Mouse (Mus musculus): ENCODE data around the gene Sall4. TPM values are rescaled to one million over a fixed set of nuclear protein-coding genes. Genes with fewer than 3 reads are reported as not detected.
"Not testable (repeated sequence)": the region's sequence is repeated elsewhere in the genome, so short reads cannot be mapped to it uniquely, and the experiment has no call there.

Gene Sall4
- polyA plus RNA-seq, 1 experiment from 2014 or later: 1.1 TPM

DNA sequence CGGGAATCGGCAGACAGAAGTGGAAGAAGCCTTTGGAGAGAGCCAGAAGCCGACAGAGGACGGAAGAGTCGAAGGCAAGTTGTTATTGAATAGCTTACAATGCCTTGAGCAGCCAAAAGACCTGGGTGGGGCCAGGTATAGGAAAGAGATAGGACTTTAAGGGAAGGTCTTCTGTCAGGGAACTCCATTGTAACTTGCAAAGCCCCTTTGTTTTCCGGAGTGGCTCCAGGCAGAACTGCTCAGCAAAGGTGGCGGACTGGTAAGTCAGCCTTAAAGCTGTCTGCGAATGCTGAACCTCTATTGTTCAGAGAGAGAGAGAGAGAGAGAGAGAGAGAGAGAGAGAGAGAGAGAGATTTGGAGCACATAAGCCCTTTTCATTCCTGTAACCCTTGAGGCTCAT is 1.5 kb upstream of the Sall4 start:
- no peak for ATAC-seq (ENCODE audit: insufficient read depth, low FRiP score, low read depth)
- H3K9ac ChIP-seq: no peak overlapping the region

DNA sequence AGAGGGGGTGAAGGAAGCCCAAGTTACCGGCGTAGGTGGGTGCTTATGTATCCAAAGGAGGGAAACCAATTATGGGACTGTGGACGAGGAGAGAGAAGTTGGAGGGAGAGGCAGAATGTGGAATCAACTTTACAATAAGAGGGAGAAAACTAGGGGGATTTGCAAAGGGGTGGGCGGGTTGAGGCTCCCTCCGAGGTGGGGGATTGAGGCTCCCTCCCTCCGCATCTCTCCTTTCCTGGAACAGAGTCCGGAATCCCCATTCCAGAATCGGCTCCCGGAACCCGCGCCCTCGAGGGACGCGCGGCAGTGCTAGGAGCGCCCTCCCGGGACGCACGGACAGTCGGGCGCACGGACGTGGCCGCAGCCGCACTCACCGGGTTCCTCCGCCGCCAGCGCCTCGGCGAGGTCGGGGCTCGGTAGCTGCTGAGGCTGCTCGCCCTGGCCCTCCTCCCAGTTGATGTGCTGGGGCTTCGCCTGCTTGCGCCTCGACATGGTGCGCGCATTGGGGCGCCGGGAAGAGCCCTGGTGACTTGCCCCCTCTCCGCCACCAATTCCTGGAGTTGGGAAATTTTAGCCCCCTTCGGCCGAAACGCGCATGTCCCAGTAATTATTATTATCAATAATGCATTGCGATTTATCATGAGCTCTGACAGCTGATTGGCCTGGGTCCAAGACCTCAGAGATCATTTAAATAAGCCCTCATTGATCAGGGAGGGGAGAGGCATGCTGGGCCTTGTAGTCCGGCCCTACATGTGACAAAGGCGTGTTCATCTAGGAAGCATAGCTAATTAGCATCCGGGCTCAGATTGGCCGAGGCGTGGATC is 993 bp downstream of the Sall4 start:
- H3K9me3 ChIP-seq: no peaks in the 10 kb centered on the region
- peaks cover 51% of the 10 kb centered on the region for H3K27me3 ChIP-seq (replicated peaks)
- peak overlapping the region; percentile 50 for H3K4me3 ChIP-seq (replicated peaks)
- under 1% methylated on average over 50 of the region's 52 CpGs for WGBS
- H3K27ac ChIP-seq: 0 out of 2 replicates have a peak overlapping the region, but pooled peaks have one; percentile 57
- peak overlapping the region; percentile 20; the same call in 1 of the 2 replicates for H3K9ac ChIP-seq
- H3K4me1 ChIP-seq: peaks cover 24% of the 10 kb centered on the region
- peak; percentile 71 for ATAC-seq (ENCODE audit: insufficient read depth, low FRiP score, low read depth)
- H3K4me2 ChIP-seq: peak overlapping the region; percentile 97
- H3K36me3 ChIP-seq: no peaks in the 10 kb centered on the region

More for the DNA sequence above, 1.5 kb upstream of the Sall4 start:
- H3K27ac ChIP-seq: no peak overlapping the region
- no peaks in the 10 kb centered on the region for H3K36me3 ChIP-seq
- 61% methylated on average over 8 of the region's 8 CpGs for WGBS
- peaks cover 44% of the 10 kb centered on the region for H3K27me3 ChIP-seq (replicated peaks)
- H3K4me2 ChIP-seq: no peak overlapping the region
- H3K9me3 ChIP-seq: no peaks in the 10 kb centered on the region
- peaks cover 24% of the 10 kb centered on the region for H3K4me1 ChIP-seq
- no peak overlapping the region for H3K4me3 ChIP-seq (replicated peaks)

DNA sequence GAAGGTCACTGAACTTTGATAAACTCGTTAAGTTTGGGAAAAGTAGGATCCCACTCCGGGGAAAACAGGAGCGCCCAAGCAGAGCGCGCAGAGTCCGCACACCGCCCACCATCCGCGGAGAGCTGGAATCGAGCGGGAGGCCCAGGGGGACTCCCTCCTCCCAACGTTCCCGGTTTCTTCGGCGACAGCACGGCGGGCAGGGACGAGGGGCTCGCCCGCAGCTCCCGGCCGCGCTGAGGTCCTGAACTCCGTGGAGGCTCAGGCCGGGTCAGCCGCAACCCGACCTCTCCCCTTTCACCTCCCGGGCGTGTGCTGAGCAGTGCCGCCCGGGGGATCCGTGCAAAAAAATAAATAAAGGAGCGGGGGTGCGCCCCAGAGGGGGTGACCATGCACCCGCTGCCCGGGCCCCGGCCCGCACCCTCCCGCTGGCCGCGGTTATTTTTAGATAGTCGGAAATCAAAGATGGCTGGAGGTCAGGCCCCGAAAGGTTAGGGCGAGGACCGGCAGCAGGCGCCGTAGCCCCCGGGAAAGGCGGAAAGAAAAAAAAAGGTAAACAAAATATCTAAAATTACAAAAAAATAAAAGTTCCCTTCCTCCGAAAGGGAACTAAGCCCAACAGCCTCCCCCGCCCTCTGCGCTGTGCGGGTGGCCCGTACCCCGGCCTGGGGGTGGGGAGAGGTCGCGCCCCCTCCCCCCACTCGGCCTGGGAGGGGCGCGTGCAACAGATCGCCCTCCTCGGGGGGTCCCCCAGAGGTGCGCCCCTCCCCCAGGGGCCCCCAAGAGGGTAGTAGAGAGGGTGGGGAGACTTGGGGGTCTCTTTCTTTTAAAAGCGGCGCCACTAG is 1.8 kb downstream of the Sall4 start:
- ATAC-seq (ENCODE audit: insufficient read depth, low FRiP score, low read depth): no peak

DNA sequence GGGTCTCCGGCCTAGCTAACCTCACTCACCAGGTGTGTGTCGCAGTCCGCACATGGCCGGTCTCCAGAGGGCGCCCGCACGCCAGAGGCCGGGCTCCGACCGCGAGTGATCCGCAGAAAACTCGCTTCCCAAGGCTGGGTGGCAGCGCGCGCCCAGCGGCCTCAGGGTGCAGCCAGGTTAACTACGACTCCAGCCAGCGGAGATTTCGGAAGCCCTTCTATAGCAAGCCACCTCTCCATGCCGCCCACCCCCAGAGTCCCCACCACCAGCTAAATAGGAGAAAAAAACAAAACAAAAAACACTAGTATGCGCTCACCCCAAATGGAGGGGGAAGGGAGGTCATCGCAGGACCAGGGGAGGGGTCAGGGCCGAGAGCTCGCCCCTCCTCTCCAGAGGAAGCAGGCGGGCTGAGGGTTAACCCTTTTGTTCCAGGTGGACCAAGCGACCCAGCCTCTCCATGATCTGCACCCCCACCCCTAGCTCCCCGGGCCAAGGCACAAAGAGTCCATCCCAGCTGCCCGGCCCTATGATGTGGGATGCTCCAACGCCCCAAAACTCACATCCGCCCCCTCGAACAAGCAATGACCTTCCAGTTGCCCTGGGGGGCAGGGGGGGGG is 2.6 kb downstream of the Sall4 start:
- Histone ChIP-seq H3K4me3 (replicated peaks) (peak overlapping the region; percentile 50), H3K9ac (no peak overlapping the region), H3K27ac (no peak overlapping the region), H3K9me3 (no peaks in the 10 kb centered on the region), H3K36me3 (no peaks in the 10 kb centered on the region), H3K27me3 (replicated peaks) (peaks cover 51% of the 10 kb centered on the region), H3K4me1 (peaks cover 24% of the 10 kb centered on the region), H3K4me2 (peak overlapping the region; percentile 97)
- peak; percentile 19; the same call in 1 of the 2 replicates for ATAC-seq (ENCODE audit: insufficient read depth, low FRiP score, low read depth)
- 2% methylated on average over 32 of the region's 32 CpGs for WGBS

More for the DNA sequence above, 1.8 kb downstream of the Sall4 start:
- Histone ChIP-seq H3K9ac (peak overlapping the region; percentile 20; the same call in 1 of the 2 replicates), H3K27ac (no peak overlapping the region), H3K4me1 (peaks cover 24% of the 10 kb centered on the region), H3K27me3 (replicated peaks) (peaks cover 51% of the 10 kb centered on the region), H3K4me3 (replicated peaks) (peak overlapping the region; percentile 50), H3K36me3 (no peaks in the 10 kb centered on the region), H3K4me2 (peak overlapping the region; percentile 97), H3K9me3 (no peaks in the 10 kb centered on the region)
- WGBS: under 1% methylated on average over 64 of the region's 65 CpGs

DNA sequence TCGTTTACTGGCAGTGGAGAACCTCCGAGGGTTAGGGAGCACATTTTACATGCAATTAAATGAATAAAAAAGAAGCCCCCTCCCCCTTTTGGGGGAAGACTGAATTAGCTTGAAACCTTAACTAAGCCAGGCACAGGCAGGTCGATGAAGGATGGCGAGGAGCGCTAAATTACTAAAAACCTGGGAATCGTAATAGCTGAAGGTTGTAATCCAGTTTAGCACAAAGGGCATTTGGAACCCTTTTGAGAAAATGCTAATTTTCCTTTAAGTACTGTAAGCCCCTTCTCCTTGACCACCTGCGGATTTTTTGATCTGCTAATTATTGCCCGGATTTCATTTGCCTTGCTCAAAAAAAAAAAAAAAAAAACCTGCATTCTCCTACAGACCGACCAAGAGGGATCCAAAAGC is 3.3 kb downstream of the Sall4 start:
- Histone ChIP-seq H3K9me3 (no peaks in the 10 kb centered on the region), H3K27me3 (replicated peaks) (peaks cover 51% of the 10 kb centered on the region)

DNA sequence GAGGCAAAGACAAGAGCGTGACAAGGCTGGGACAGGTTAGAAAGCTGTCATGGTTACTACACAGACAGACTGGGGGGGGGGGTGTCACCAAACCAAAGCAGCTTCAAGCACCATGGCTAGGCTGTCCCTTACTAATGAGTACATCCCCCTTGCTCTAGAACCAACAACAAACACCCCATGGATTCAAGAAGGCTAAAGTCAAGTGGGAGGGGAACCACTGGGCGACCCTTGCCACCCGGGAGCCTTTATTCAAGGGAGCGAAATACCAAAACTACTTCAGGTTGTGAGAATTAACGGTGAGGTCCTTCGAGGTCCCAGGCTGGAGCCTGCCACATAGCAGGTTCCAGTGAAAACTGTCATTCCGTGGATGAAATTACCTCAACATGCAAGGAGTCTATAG is 4.0 kb downstream of the Sall4 start:
- Histone ChIP-seq H3K27me3 (replicated peaks) (peaks cover 50% of the 10 kb centered on the region), H3K9ac (no peak overlapping the region), H3K36me3 (no peaks in the 10 kb centered on the region), H3K4me3 (replicated peaks) (no peak overlapping the region), H3K9me3 (no peaks in the 10 kb centered on the region), H3K4me1 (peaks cover 24% of the 10 kb centered on the region), H3K27ac (no peak overlapping the region), H3K4me2 (no peak overlapping the region)
- ATAC-seq (ENCODE audit: insufficient read depth, low FRiP score, low read depth): no peak
- WGBS: 31% methylated on average over 7 of the region's 7 CpGs

More for the DNA sequence above, 3.3 kb downstream of the Sall4 start:
- Histone ChIP-seq H3K27ac (no peak overlapping the region), H3K4me2 (no peak overlapping the region), H3K4me3 (replicated peaks) (no peak overlapping the region), H3K9ac (no peak overlapping the region), H3K4me1 (peaks cover 24% of the 10 kb centered on the region), H3K36me3 (no peaks in the 10 kb centered on the region)
- ATAC-seq (ENCODE audit: insufficient read depth, low FRiP score, low read depth): no peak
- WGBS: 33% methylated on average over 9 of the region's 9 CpGs

DNA sequence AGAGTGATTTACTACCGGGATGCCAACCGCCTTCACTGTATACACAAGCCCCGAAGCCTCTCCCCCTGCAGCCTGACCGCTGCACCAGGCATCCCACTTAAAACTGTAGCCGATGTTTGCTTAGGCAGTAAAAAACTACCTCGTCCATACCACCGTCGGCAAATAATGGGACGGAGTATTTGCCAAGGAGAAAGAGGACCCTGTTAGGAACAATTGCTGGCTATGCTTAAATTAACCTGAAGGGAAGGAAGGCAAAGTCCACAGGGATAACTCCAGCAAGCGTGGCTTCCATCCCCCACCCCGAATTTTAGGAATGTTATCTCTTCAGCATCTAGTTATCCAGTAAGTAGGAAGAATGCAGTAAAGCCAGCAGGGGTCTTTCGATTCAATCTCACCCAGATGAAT is 5.3 kb downstream of the Sall4 start:
- no peak overlapping the region for H3K9ac ChIP-seq
- no peak overlapping the region for H3K4me3 ChIP-seq (replicated peaks)
- H3K27me3 ChIP-seq (replicated peaks): peaks cover 37% of the 10 kb centered on the region
- H3K36me3 ChIP-seq: no peaks in the 10 kb centered on the region
- H3K4me1 ChIP-seq: peaks cover 24% of the 10 kb centered on the region
- H3K27ac ChIP-seq: no peak overlapping the region
- H3K4me2 ChIP-seq: 0 out of 2 replicates have a peak overlapping the region, but pooled peaks have one; percentile 4
- no peaks in the 10 kb centered on the region for H3K9me3 ChIP-seq
- ATAC-seq (ENCODE audit: insufficient read depth, low FRiP score, low read depth): no peak
- WGBS: 5% methylated on average over 12 of the region's 12 CpGs

DNA sequence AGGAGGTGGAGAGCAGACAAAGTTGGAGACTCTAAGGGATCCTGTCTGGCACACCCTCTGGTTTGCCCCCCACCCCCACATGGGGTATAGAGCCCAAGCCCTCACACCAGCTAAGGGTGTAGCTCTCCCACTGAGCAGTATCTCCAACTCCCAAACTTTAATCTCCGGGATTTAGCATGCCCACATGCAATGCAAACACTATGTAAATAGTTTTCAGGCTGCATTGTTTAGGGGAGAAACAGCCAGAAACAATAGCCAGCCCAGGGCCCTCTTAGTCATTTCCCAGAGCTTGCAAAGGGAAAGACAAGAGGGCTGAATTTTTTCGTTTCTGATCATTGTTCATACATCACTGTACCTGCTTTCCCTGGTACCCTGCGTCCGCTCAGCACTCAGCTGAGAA is 5.8 kb downstream of the Sall4 start:
- Histone ChIP-seq H3K4me2 (0 out of 2 replicates have a peak overlapping the region, but pooled peaks have one; percentile 4), H3K4me3 (replicated peaks) (no peak overlapping the region), H3K27me3 (replicated peaks) (peaks cover 32% of the 10 kb centered on the region), H3K27ac (no peak overlapping the region), H3K9ac (no peak overlapping the region), H3K36me3 (no peaks in the 10 kb centered on the region), H3K9me3 (no peaks in the 10 kb centered on the region), H3K4me1 (peaks cover 20% of the 10 kb centered on the region)
- no peak for ATAC-seq (ENCODE audit: insufficient read depth, low FRiP score, low read depth)
- 23% methylated on average over 4 of the region's 4 CpGs for WGBS

DNA sequence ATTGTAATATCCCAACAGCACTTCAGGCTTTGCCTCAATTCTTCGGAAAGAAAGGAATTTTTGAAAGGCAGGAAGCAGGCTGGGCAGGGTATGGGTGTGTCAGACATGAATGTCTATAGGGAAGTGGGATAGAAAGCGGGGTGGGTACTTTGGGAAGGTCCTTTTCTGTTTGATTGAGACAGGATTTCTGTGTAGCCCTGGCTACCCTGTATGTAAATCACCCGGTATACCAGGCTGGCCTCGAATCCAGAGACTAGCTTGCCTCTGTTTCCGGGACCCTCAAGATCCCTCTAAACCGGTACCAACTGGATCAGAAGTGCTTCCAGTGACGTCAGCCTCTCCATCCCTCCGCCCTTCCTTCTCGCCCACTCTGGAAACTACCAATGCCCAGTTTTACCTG is 6.6 kb downstream of the Sall4 start:
- Histone ChIP-seq H3K4me2 (no peak overlapping the region), H3K9me3 (no peaks in the 10 kb centered on the region), H3K27me3 (replicated peaks) (peaks cover 25% of the 10 kb centered on the region), H3K36me3 (no peaks in the 10 kb centered on the region), H3K4me1 (peaks cover 14% of the 10 kb centered on the region), H3K9ac (no peak overlapping the region), H3K27ac (no peak overlapping the region), H3K4me3 (replicated peaks) (no peak overlapping the region)
- no peak for ATAC-seq (ENCODE audit: insufficient read depth, low FRiP score, low read depth)
- 78% methylated on average over 9 of the region's 9 CpGs for WGBS

DNA sequence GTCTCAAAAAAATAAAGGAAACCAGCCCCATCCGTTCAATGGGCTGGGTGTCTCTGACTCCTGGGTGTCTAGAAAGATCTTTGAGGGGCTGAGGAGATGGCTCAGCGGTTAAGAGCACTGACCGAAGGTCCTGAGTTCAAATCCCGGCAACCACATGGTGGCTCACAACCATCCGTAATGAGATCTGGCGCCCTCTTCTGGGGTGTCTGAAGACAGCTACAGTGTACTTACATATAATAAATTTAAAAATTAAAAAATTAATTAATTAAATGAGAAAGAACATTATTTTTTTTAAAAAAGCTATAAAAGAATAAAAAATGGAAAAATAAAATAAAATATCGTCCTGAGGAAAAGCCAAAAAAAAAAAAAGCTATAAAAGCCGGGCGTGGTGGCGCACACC is 23.3 kb downstream of the Sall4 start:
- H3K36me3 ChIP-seq; H3K4me2 ChIP-seq; H3K4me1 ChIP-seq; H3K4me3 ChIP-seq (replicated peaks); H3K9ac ChIP-seq; H3K9me3 ChIP-seq; H3K27ac ChIP-seq; ATAC-seq (ENCODE audit: insufficient read depth, low FRiP score, low read depth); H3K27me3 ChIP-seq (replicated peaks): not testable (repeated sequence)
- 86% methylated on average over 10 of the region's 10 CpGs for WGBS

DNA sequence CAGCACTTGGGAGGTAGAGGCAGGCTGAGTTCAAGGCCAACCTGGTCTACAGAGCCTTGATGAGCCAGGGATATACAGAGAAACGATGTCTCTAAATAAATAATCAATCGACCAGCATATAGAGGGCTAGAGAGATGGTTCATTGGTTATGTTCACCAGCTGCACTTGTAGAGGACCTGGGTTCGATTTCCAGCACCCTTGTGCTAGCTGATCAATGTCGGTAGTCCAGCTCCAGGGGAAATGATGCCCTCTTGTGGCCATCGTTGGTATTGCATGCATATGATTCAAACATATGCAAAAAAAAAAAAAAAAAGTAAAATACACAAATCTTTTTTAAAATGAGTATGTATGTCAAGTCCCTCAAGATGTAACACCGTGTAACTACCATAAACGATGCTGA is 25.1 kb downstream of the Sall4 start:
- 20% methylated on average over 7 of the region's 7 CpGs for WGBS

More for the DNA sequence above, 25.1 kb downstream of the Sall4 start:
- H3K9me3 ChIP-seq: no peaks in the 10 kb centered on the region
- peak overlapping the region; percentile 75 for H3K4me3 ChIP-seq (replicated peaks)
- H3K4me2 ChIP-seq: peak overlapping the region; percentile 88
- H3K27ac ChIP-seq: peak overlapping the region; percentile 80; the same call in 1 of the 2 replicates
- no peaks in the 10 kb centered on the region for H3K4me1 ChIP-seq
- H3K9ac ChIP-seq: no peak overlapping the region
- no peak for ATAC-seq (ENCODE audit: insufficient read depth, low FRiP score, low read depth)
- no peaks in the 10 kb centered on the region for H3K36me3 ChIP-seq
- H3K27me3 ChIP-seq (replicated peaks): no peaks in the 10 kb centered on the region

All from stomach, embryonic 15.5 days (tissue).